Mouse (Mus musculus): ENCODE data around the gene C1qc.

GRCm38 (mm10) chr4:136842033-136842432 lies 50.8 kb downstream of the C1qc start:
- no peak for TF ChIP-seq CTCF (IDR thresholded peaks at IDR 0.05; ENCODE audit: low read depth)
- no peak for TF ChIP-seq EP300 (IDR thresholded peaks at IDR 0.05; ENCODE audit: low read depth)
